Mouse (Mus musculus): Measurements from ENCODE around the gene Cldn6. TPM values are rescaled to one million over a fixed set of nuclear protein-coding genes. Genes with fewer than 3 reads are reported as not detected.

Cldn6 gene
- total and polyA plus RNA-seq, 3 experiments: not detected

DNA sequence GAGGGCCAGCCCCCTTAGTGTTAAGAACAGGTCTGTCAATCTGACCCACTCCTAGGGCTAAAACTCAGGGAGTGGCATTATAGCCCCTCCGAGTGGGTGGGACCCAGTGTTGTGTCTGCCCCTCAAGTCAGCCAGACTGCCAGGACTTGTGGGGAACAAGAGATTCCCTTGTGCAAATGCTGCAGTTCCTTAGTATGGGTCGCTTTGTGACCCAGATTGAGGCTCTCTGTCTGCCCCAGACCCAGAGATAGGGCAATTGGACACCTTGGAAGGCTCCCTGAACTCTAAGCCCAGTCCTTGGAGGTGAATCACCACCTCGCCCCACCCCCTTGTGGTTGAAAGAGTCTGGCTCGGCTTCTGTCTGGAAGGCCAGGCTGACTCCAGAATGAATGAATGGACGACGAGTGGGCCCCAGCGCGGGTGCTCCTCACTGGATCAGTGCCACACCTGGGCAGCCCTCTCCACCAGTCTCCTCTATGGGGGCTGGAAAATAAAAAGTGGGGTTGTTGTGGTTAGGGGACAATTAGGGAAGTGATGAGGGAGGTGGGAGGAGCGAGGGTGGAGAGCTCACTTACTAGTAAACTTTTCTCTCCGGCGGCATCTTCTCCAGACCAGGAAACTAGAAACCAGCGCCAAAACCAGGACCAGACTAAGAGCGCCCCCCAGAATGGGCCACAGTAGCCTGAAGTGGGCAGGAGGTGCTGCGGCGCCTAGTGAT, 3.3 kb upstream of the Cldn6 start:
- TF ChIP-seq CTCF (conservative IDR thresholded peaks at IDR 0.05 in 1 of 2, IDR thresholded peaks at IDR 0.05 in 1 of 2; ENCODE audit: low read depth in 2 of 2, low read length in 2 of 2) (no peak), TBP (conservative IDR thresholded peaks at IDR 0.05; ENCODE audit: low read depth, low read length) (no peak), BHLHE40 (IDR thresholded peaks at IDR 0.05; ENCODE audit: low read depth, low read length) (no peak), ETS1 (conservative IDR thresholded peaks at IDR 0.05; ENCODE audit: low read depth, low read length) (no peak), GABPA (IDR thresholded peaks at IDR 0.05; ENCODE audit: insufficient replicate concordance, low read depth, low read length) (no peak), NELFE (IDR thresholded peaks at IDR 0.05; ENCODE audit: low read depth, low read length) (no peak), RCOR1 (conservative IDR thresholded peaks at IDR 0.05; ENCODE audit: low read depth, low read length) (no peak), USF1 (IDR thresholded peaks at IDR 0.05; ENCODE audit: low read depth, low read length) (no peak), ZMIZ1 (IDR thresholded peaks at IDR 0.05; ENCODE audit: low read depth, low read length) (no peak), USF2 (conservative IDR thresholded peaks at IDR 0.05; ENCODE audit: low read depth, low read length) (no peak), JUND (conservative IDR thresholded peaks at IDR 0.05; ENCODE audit: low read depth, low read length) (no peak), MAFK (IDR thresholded peaks at IDR 0.05; ENCODE audit: insufficient replicate concordance, low read length) (no peak), CHD2 (IDR thresholded peaks at IDR 0.05; ENCODE audit: low read length) (no peak), POLR2AphosphoS2 (IDR thresholded peaks at IDR 0.05; ENCODE audit: low read depth, low read length) (no peak), IRF4 (IDR thresholded peaks at IDR 0.05; ENCODE audit: low read depth, low read length) (no peak), ZKSCAN1 (IDR thresholded peaks at IDR 0.05; ENCODE audit: borderline replicate concordance, low read depth, low read length) (no peak), MXI1 (IDR thresholded peaks at IDR 0.05; ENCODE audit: low read depth, low read length) (no peak)
- Histone ChIP-seq H3K4me1 (ENCODE audit: control insufficient read depth in 1 of 2, insufficient read depth in 2 of 2) (peaks cover 13 to 53% of the 10 kb centered on the region in 2 experiments), H3K9me3 (replicated peaks; ENCODE audit: low read length) (no peaks in the 10 kb centered on the region), H3K79me2 (replicated peaks; ENCODE audit: control insufficient read depth, extremely low read depth, insufficient read depth, poor library complexity, severe bottlenecking) (no peaks in the 10 kb centered on the region), H3K4me2 (ENCODE audit: insufficient read depth, low read depth, poor library complexity, severe bottlenecking) (peak overlapping the region; percentile 69; the same call in 1 of the 2 replicates), H3K27ac (ENCODE audit: insufficient read depth, low read depth) (no peak overlapping the region), H3K36me3 (replicated peaks in 1 of 2; ENCODE audit: control insufficient read depth in 1 of 2, insufficient read depth in 1 of 2, low read length in 1 of 2) (peaks cover 0 to 3% of the 10 kb centered on the region in 2 experiments), H3K27me3 (replicated peaks) (peaks cover 39% of the 10 kb centered on the region), H3K9ac (ENCODE audit: insufficient read depth, low read depth) (no peak overlapping the region), H3K4me3 (replicated peaks in 1 of 3; ENCODE audit: low read depth in 2 of 3, low read length in 2 of 3, poor library complexity in 1 of 3) (no peak overlapping the region)
- dilution Hi-C loops (cut with MboI; ENCODE audit: extremely low pct_ligation_motif_present, extremely low pct_unique_long_range_greater_than_20kb, low sequenced_read_pairs) (no loop called here), in situ Hi-C loops (cut with MboI; ENCODE audit: low pct_ligation_motif_present, low pct_unique_long_range_greater_than_20kb, low sequenced_read_pairs) (loop anchor here (10.0 kb wide), 1 partner anchor 49 kb away; the partner anchor contains the start of genes 1520401A03Rik and Pkmyt1)
- no peak for DNase-seq (ENCODE audit: extremely low read depth)

DNA sequence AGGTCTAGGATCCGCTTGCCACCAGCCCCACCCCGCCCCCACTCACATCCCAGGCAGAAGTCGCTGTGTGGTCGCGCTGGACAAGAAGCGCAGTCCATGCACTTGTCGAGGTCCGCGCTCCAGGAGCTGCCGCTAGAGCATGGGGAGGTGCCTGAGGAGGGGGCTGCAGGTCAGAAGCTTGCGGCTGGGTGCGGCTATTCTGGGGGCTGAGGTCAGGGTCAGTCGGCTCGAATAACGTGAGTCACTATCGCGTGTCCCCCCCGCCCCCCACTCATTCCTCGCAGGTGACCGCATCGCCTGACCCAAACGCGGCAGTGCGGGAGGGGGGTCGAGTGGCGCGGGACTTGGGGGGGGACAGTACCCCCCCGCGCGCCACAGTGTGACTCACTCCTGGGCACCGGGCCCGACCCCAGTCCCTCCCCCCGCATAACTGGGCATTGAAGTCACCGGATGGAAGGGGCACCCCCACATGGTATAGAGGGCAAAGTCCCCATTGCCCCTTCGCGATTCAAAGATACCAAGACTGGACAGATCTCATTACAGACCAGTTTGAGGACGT, 2.5 kb upstream of the Cldn6 start:
- no peaks in the 10 kb centered on the region for H3K9me3 ChIP-seq (replicated peaks; ENCODE audit: low read length)
- H3K27me3 ChIP-seq (replicated peaks): peaks cover 47% of the 10 kb centered on the region
- H3K36me3 ChIP-seq (replicated peaks in 1 of 2; ENCODE audit: control insufficient read depth in 1 of 2, insufficient read depth in 1 of 2, low read length in 1 of 2): no peaks in the 10 kb centered on the region
- TF ChIP-seq BHLHE40 (IDR thresholded peaks at IDR 0.05; ENCODE audit: low read depth, low read length): 0 out of 2 replicates have a peak, but pooled peaks have one; percentile 20
- no peak for TF ChIP-seq MAFK (IDR thresholded peaks at IDR 0.05; ENCODE audit: insufficient replicate concordance, low read length)
- TF ChIP-seq ZC3H11A (IDR thresholded peaks at IDR 0.05; ENCODE audit: low read depth, low read length): no peak
- TF ChIP-seq NELFE (IDR thresholded peaks at IDR 0.05; ENCODE audit: low read depth, low read length): no peak
- TF ChIP-seq UBTF (IDR thresholded peaks at IDR 0.05; ENCODE audit: low read depth, low read length): no peak
- TF ChIP-seq POLR2AphosphoS2 (IDR thresholded peaks at IDR 0.05; ENCODE audit: low read depth, low read length): no peak
- TF ChIP-seq MXI1 (IDR thresholded peaks at IDR 0.05; ENCODE audit: low read depth, low read length): 0 out of 2 replicates have a peak, but pooled peaks have one; percentile 40
- no peak for TF ChIP-seq POLR2A (IDR thresholded peaks at IDR 0.05; ENCODE audit: low read depth, low read length)
- 0 out of 2 replicates have a peak, but pooled peaks have one; percentile 14 for TF ChIP-seq MAZ (IDR thresholded peaks at IDR 0.05; ENCODE audit: low read depth, low read length)
- TF ChIP-seq CHD1 (IDR thresholded peaks at IDR 0.05; ENCODE audit: low read depth, low read length): no peak
- TF ChIP-seq MAX (IDR thresholded peaks at IDR 0.05; ENCODE audit: low read length): no peak
- no peak for TF ChIP-seq USF2 (conservative IDR thresholded peaks at IDR 0.05; ENCODE audit: low read depth, low read length)
- TF ChIP-seq E2F4 (IDR thresholded peaks at IDR 0.05; ENCODE audit: insufficient replicate concordance, low read depth, low read length): no peak
- TF ChIP-seq IRF4 (IDR thresholded peaks at IDR 0.05; ENCODE audit: low read depth, low read length): no peak
- TF ChIP-seq ZNF384 (IDR thresholded peaks at IDR 0.05; ENCODE audit: low read depth, low read length): no peak
- TF ChIP-seq HCFC1 (IDR thresholded peaks at IDR 0.05; ENCODE audit: low read depth, low read length): no peak; the same call in 1 of the 2 replicates
- TF ChIP-seq SIN3A (IDR thresholded peaks at IDR 0.05; ENCODE audit: low read length): peak; percentile 41; the same call in 1 of the 2 replicates
- no peak for TF ChIP-seq NRF1 (IDR thresholded peaks at IDR 0.05; ENCODE audit: low read depth, low read length)
- TF ChIP-seq USF1 (IDR thresholded peaks at IDR 0.05; ENCODE audit: low read depth, low read length): no peak
- no peak for TF ChIP-seq RAD21 (IDR thresholded peaks at IDR 0.05; ENCODE audit: low read depth, low read length)
- no peak for TF ChIP-seq TBP (conservative IDR thresholded peaks at IDR 0.05; ENCODE audit: low read depth, low read length)
- H3K4me3 ChIP-seq (replicated peaks in 1 of 3; ENCODE audit: low read depth in 2 of 3, low read length in 2 of 3, poor library complexity in 1 of 3): peak overlapping the region; percentile 51 to 73 (median 66)
- in situ Hi-C loops (cut with MboI; ENCODE audit: low pct_ligation_motif_present, low pct_unique_long_range_greater_than_20kb, low sequenced_read_pairs) (loop anchor here (10.0 kb wide), 1 partner anchor 48 kb away; the partner anchor contains the start of genes 1520401A03Rik and Pkmyt1), dilution Hi-C loops (cut with MboI; ENCODE audit: extremely low pct_ligation_motif_present, extremely low pct_unique_long_range_greater_than_20kb, low sequenced_read_pairs) (no loop called here)
- H3K4me2 ChIP-seq (ENCODE audit: insufficient read depth, low read depth, poor library complexity, severe bottlenecking): peak overlapping the region; percentile 69
- no peaks in the 10 kb centered on the region for H3K79me2 ChIP-seq (replicated peaks; ENCODE audit: control insufficient read depth, extremely low read depth, insufficient read depth, poor library complexity, severe bottlenecking)
- peak overlapping the region; percentile 39 for H3K9ac ChIP-seq (ENCODE audit: insufficient read depth, low read depth)
- H3K27ac ChIP-seq (ENCODE audit: insufficient read depth, low read depth): no peak overlapping the region
- no peak for DNase-seq (ENCODE audit: extremely low read depth)
- peaks cover 17 to 49% of the 10 kb centered on the region in 2 experiments for H3K4me1 ChIP-seq (ENCODE audit: control insufficient read depth in 1 of 2, insufficient read depth in 2 of 2)
